Comparison of ENCODE assay signal across 29 mouse cellular contexts in the genomic region with DNA sequence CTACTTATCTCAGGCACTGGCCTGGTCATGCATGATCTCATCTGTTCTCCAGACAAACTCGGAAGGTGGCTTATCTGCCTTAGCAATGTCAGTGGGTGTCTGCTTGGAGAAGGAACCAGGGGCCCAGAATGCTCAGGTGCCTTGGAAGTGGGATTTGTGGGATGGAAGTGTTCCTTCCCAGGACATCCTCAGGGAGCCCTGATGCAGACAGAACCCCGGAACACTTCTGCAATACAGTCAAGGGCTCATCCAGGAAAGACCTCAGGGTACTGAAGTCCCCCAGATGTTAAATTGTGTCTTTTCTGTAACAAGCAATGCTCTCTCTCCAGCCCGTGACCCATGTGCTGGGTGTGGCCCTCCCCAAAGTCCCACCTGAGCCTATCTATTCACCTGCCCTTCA.
"Had no signal": no experiment of that assay in that cellular context is flagged by ENCODE, and none has a peak within 500 bp of the region (broad histone marks: within the 10 kb centered on the region; RNA-seq: fewer than 3 reads in every experiment).

No protein-coding gene starts in this region.

- H3K36me3 ChIP-seq: heart, embryonic 12.5 days; heart, embryonic 13.5 days; heart, embryonic 15.5 days; hindbrain, embryonic 10.5 days; hindbrain, embryonic 12.5 days; hindbrain, embryonic 13.5 days; hindbrain, embryonic 15.5 days; intestine, embryonic 15.5 days; kidney, embryonic 15.5 days had no signal

- DNase-seq: heart, postnatal 10 days; heart, postnatal 14 days; heart, postnatal 4 days; kidney, adult 11 months; kidney, adult 18-20 months; kidney, adult 2 months; kidney, adult 8-10 months; kidney, adult 9 months; kidney, postnatal 10 days; kidney, postnatal 14 days; kidney, postnatal 25 days; kidney, postnatal 36 days; kidney, postnatal 4 days; layer of hippocampus, adult 9-11 months; layer of hippocampus, postnatal 36 days had no signal

- H3K27ac ChIP-seq: heart, embryonic 13.5 days; heart, embryonic 15.5 days; hindbrain, embryonic 10.5 days; hindbrain, embryonic 12.5 days; hindbrain, embryonic 13.5 days; hindbrain, embryonic 14.5 days; hindbrain, embryonic 15.5 days; hindbrain, postnatal 0 days; intestine, embryonic 15.5 days; kidney, embryonic 15.5 days; kidney, postnatal 0 days; layer of hippocampus, adult 2 months; left cerebral cortex, adult 2 months had no signal

- H3K27me3 ChIP-seq: heart, embryonic 12.5 days; heart, embryonic 13.5 days; heart, embryonic 15.5 days; hindbrain, embryonic 12.5 days; hindbrain, embryonic 13.5 days; hindbrain, embryonic 15.5 days; intestine, embryonic 15.5 days; kidney, embryonic 15.5 days had no signal

- H3K4me1 ChIP-seq: heart, embryonic 12.5 days; heart, embryonic 13.5 days; heart, embryonic 15.5 days; hindbrain, embryonic 10.5 days; hindbrain, embryonic 12.5 days; hindbrain, embryonic 13.5 days; hindbrain, embryonic 15.5 days; intestine, embryonic 15.5 days had no signal

- H3K4me3 ChIP-seq: heart, embryonic 12.5 days; heart, embryonic 13.5 days; heart, embryonic 15.5 days; hindbrain, embryonic 10.5 days; hindbrain, embryonic 12.5 days; hindbrain, embryonic 13.5 days; hindbrain, embryonic 15.5 days; intestine, embryonic 15.5 days; kidney, embryonic 15.5 days; layer of hippocampus, adult 2 months; left cerebral cortex, adult 2 months had no signal

- H3K9me3 ChIP-seq: heart, embryonic 12.5 days; heart, embryonic 13.5 days; heart, embryonic 15.5 days; hindbrain, embryonic 10.5 days; hindbrain, embryonic 15.5 days; intestine, embryonic 15.5 days; kidney, embryonic 15.5 days had no signal
